Mouse (Mus musculus) liver, adult 2 months (tissue): ENCODE results near the gene Gm20388. TPM values are rescaled to one million over a fixed set of nuclear protein-coding genes. Genes with fewer than 3 reads are reported as not detected.

Experiments used
- DNase-seq: peaks from one replicate; pipeline ENCODE4 v3.0.0-alpha.2; 2011; ENCODE audit warnings: low read depth, low spot score; ENCODE audit errors: extremely low read depth
- H3K27ac ChIP-seq: fragments of 200-500 bp; replicated peaks from 2 replicates; pipeline ENCODE4 v1.5.1; 2012; ENCODE audit warnings: low read depth, mild to moderate bottlenecking, control low read depth, inconsistent platforms, low read length; ENCODE audit not compliant: insufficient read depth
- H3K27me3 ChIP-seq: fragments of 200-500 bp; 2 replicates; pipeline ENCODE4 v1.6.1; 2012; ENCODE audit warnings: mild to moderate bottlenecking, moderate library complexity, low read length, inconsistent platforms; ENCODE audit not compliant: control insufficient read depth, insufficient read depth
- H3K36me3 ChIP-seq: fragments of 200-500 bp; 2 replicates; pipeline ENCODE4 v1.6.1; 2012; ENCODE audit warnings: low read length, inconsistent platforms; ENCODE audit not compliant: control insufficient read depth, insufficient read depth
- H3K4me1 ChIP-seq: fragments of 200-500 bp; 2 replicates; pipeline ENCODE4 v1.6.1; 2011; ENCODE audit warnings: low read length; ENCODE audit not compliant: control insufficient read depth, insufficient read depth
- H3K4me3 ChIP-seq: fragments of 200-500 bp; 2 replicates; pipeline ENCODE4 v1.5.1; 2011; ENCODE audit warnings: low read depth, mild to moderate bottlenecking, control low read depth, low read length, moderate library complexity; ENCODE audit not compliant: insufficient read depth
- H3K79me2 ChIP-seq: fragments of 200-500 bp; 2 replicates; pipeline ENCODE4 v1.6.1; 2012; ENCODE audit warnings: inconsistent platforms, mild to moderate bottlenecking, low read length, moderate library complexity; ENCODE audit not compliant: control insufficient read depth, insufficient read depth
- H3K9ac ChIP-seq: fragments of 200-500 bp; 2 replicates; pipeline ENCODE4 v1.6.1; 2012; ENCODE audit warnings: low read depth, mild to moderate bottlenecking, control low read depth, inconsistent platforms, low read length
- CTCF ChIP-seq: fragments of 200-500 bp; IDR thresholded peaks from 2 replicates; pipeline ENCODE4 v1.5.1; 2011; ENCODE audit warnings: low read depth, low read length, control low read depth
- POLR2A ChIP-seq: fragments of 200-500 bp; IDR thresholded peaks from 2 replicates; pipeline ENCODE4 v1.6.1; 2011; ENCODE audit warnings: low read length, control low read depth; ENCODE audit not compliant: insufficient read depth; ENCODE audit errors: extremely low read depth
- WGBS: fragments of 180-500 bp; shearing (Covaris S2); methylation state at CpG from one replicate; pipeline ENCODE4 v1.1.7; 2018; 5-methylcytosine and 5-hydroxymethylcytosine counted together
- polyA plus RNA-seq: library from polyadenylated mRNA; depleted of rRNA; stranded (reverse); fragments of >200 nt; gene quantifications from 2 replicates; pipeline ENCODE4 v1.2.3, GENCODE M21; 2012
- total RNA-seq: library from RNA; depleted of rRNA; stranded (reverse); fragments of >200 nt; gene quantifications from 2 replicates; pipeline ENCODE4 v1.2.3, GENCODE M21; 2014

Gene Gm20388
- total and polyA plus RNA-seq, 2 experiments: 6.4 to 19.9 TPM

DNA sequence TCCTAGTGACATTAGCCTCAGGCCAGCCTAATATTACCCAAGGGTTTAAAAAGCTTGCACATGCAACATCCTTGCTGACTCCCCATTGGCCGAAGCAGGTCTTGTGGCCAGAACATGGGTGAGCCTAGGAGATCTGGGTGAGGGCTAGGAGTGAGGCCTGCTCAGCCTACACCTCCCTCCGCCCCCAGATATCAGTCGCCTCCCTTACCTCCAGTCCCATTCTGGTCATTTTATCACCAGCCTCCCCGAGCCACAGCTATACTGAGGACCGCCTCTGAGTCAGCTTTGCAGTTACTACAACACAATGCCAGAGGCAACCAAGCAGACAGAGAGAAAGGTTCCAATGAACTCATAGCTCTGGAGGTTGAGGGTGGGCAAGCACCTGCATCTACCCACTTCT is 2365.7 kb downstream of the Gm20388 start:
- Histone ChIP-seq H3K27me3 (no peaks in the 10 kb centered on the region), H3K4me1 (peaks cover 11% of the 10 kb centered on the region), H3K36me3 (no peaks in the 10 kb centered on the region), H3K4me3 (no peak overlapping the region), H3K27ac (no peak overlapping the region), H3K79me2 (no peaks in the 10 kb centered on the region), H3K9ac (no peak overlapping the region)
- TF ChIP-seq POLR2A: no peak
- TF ChIP-seq CTCF: no peak
- 97% methylated on average over 5 of the region's 5 CpGs for WGBS
- no peak for DNase-seq

DNA sequence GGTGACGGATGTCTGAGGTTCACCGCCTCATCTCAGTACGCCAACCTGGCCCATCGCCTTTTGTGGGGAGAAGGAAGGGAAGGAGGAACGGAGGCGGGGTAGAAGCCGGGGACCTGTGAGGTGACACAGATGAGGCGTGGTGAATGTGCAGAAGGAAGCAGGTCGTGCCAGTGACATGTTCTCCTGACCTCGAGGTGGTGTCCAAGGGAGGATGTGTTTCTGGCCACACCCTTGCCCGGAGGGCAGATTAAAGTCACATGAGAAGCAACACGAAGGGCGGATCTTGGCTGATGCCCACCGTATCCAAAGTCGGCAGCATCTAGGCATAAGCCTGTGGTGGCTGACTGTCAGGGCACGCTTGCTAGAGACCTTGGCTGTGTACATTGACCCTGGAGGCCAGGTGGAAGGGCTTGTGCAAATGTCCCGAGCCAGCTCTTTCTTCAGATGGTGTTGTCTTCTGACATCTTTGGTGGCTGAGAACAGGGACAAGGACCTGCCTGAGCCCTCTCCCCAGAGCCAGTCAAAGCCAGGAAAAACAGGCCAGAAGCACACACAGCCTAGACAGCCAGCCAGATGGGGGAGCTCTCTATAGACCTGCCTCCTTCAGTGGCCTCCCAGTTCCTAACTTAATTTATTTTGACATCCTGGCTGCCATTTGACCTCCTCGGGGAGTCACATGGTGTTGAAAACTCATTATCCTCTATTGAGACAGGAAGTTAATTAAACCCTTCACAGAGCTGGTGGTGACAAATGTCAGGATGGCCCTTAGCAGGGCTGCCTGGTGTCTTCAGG is 2366.8 kb downstream of the Gm20388 start:
- Histone ChIP-seq H3K4me3 (no peak overlapping the region), H3K4me1 (peaks cover 11% of the 10 kb centered on the region), H3K27ac (no peak overlapping the region), H3K27me3 (no peaks in the 10 kb centered on the region), H3K36me3 (no peaks in the 10 kb centered on the region), H3K9ac (no peak overlapping the region), H3K79me2 (peaks cover 1% of the 10 kb centered on the region; the same call in 1 of the 2 replicates)
- DNase-seq: no peak
- 79% methylated on average over 18 of the region's 18 CpGs for WGBS
- peak; percentile 30; the same call in 1 of the 2 replicates for TF ChIP-seq CTCF
- TF ChIP-seq POLR2A: no peak

- Histone ChIP-seq H3K9ac (no peak overlapping the region), H3K27me3 (no peaks in the 10 kb centered on the region), H3K4me3 (no peak overlapping the region), H3K27ac (no peak overlapping the region), H3K79me2 (peaks cover 22% of the 10 kb centered on the region), H3K4me1 (peaks cover 15% of the 10 kb centered on the region), H3K36me3 (no peaks in the 10 kb centered on the region)
- DNase-seq: no peak
- 62% methylated on average over 4 of the region's 4 CpGs for WGBS
- no peak for TF ChIP-seq CTCF
Observed at GRCm38 (mm10) chr8:122280156-122280555, 2369.5 kb downstream of the Gm20388 start.

DNA sequence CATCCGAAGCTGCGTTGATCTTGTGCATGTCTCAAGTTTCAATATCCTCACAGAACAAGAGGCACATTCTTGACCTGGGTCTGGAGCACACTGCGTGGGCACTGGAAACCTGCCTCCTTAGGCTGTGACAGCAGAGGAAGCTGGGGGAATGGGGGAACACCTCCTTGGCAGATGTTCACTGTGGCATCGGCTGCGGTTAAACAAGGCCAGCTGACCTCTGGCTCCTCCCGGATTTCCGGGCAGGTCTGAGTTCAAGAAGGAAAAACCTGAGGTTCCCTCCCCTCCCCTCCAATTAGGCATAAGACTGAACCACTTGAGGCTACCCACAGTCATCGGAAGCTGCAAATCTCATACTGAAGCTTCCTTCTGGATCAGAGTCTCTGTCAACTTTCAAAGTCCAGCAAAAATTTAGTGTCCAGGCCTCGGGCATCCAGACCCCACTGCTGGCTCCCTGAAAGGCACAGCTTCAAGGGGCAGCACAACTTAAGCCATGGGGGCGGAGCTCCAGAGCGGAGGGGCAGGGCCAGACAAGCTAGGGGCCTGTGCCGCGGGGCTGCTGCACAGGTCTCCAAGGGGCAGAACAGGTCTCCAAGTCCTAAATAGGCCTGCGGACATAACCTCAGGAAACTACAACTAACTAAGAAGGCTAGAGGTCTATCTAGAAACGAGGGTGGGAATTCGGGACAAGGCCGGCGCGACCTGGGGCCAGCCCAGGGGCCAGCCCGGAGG is 2370.1 kb downstream of the Gm20388 start:
- TF ChIP-seq POLR2A: 0 out of 2 replicates have a peak, but pooled peaks have one; percentile 39
- TF ChIP-seq CTCF: no peak

GRCm38 (mm10) chr8:122281317-122282034 is 2370.8 kb downstream of the Gm20388 start:
- TF ChIP-seq CTCF (no peak), POLR2A (no peak)
- Histone ChIP-seq H3K36me3 (no peaks in the 10 kb centered on the region), H3K27ac (peak overlapping the region; percentile 80), H3K79me2 (peaks cover 35% of the 10 kb centered on the region), H3K27me3 (no peaks in the 10 kb centered on the region), H3K4me3 (peak overlapping the region; percentile 52), H3K4me1 (peaks cover 15% of the 10 kb centered on the region), H3K9ac (peak overlapping the region; percentile 46)
- under 1% methylated on average over 47 of the region's 47 CpGs for WGBS
- peak; percentile 96 for DNase-seq

More for the DNA sequence above, 2370.1 kb downstream of the Gm20388 start:
- DNase-seq: no peak
- Histone ChIP-seq H3K4me1 (peaks cover 15% of the 10 kb centered on the region), H3K27ac (peak overlapping the region; percentile 80), H3K27me3 (no peaks in the 10 kb centered on the region), H3K9ac (peak overlapping the region; percentile 46), H3K36me3 (no peaks in the 10 kb centered on the region), H3K4me3 (peak overlapping the region; percentile 52), H3K79me2 (peaks cover 28% of the 10 kb centered on the region)
- 10% methylated on average over 20 of the region's 20 CpGs for WGBS
